Mouse (Mus musculus) liver, postnatal 0 days (tissue): Measurements from ENCODE around the gene Kif1b. TPM values are rescaled to one million over a fixed set of nuclear protein-coding genes. Genes with fewer than 3 reads are reported as not detected.

Experiments used
- ATAC-seq: fragments of 200-750 bp; cut with Nextera tagmentation; 2 replicates; pipeline ENCODE4 v1.8.0; 2017; ENCODE audit warnings: mild to moderate bottlenecking, moderate library complexity
- DNase-seq: peaks from one replicate; pipeline ENCODE4 v3.0.0-alpha.2; 2016
- H3K27ac ChIP-seq: fragments of 300-500 bp; sonication (generic); 2 replicates; pipeline ENCODE4 v1.5.1; 2014; ENCODE audit warnings: antibody characterized with exemption, moderate library complexity, mild to moderate bottlenecking, low read depth
- H3K27me3 ChIP-seq: fragments of 300-500 bp; sonication (generic); 2 replicates; pipeline ENCODE4 v1.6.1; 2014; ENCODE audit warnings: low read length, control low read depth, mixed read lengths; ENCODE audit not compliant: insufficient read depth
- H3K36me3 ChIP-seq: fragments of 300-500 bp; sonication (generic); replicated peaks from 2 replicates; pipeline ENCODE4 v1.6.1; 2014; ENCODE audit warnings: mild to moderate bottlenecking, control low read depth, low read length, moderate library complexity, mixed read lengths; ENCODE audit not compliant: insufficient read depth
- H3K4me1 ChIP-seq: fragments of 300-500 bp; sonication (generic); 2 replicates; pipeline ENCODE4 v1.6.1; 2014; ENCODE audit warnings: antibody characterized with exemption, mild to moderate bottlenecking, control low read depth; ENCODE audit not compliant: insufficient read depth
- H3K4me2 ChIP-seq: fragments of 300-500 bp; sonication (generic); 2 replicates; pipeline ENCODE4 v1.6.1; 2014; ENCODE audit warnings: low read depth, mild to moderate bottlenecking, low read length, moderate library complexity, mixed read lengths
- H3K4me3 ChIP-seq: fragments of 300-500 bp; sonication (generic); 2 replicates; pipeline ENCODE4 v1.5.1; 2014; ENCODE audit warnings: low read depth, low read length
- H3K9ac ChIP-seq: fragments of 300-500 bp; sonication (generic); replicated peaks from 2 replicates; pipeline ENCODE4 v1.6.1; 2014; ENCODE audit warnings: mild to moderate bottlenecking, moderate library complexity
- H3K9me3 ChIP-seq: fragments of 300-500 bp; sonication (generic); 2 replicates; pipeline ENCODE4 v1.6.1; 2016; ENCODE audit warnings: mild to moderate bottlenecking, control low read depth, low read length, mixed read lengths
- CTCF ChIP-seq: sonication (generic); IDR thresholded peaks from 2 replicates; pipeline ENCODE4 v1.5.1; 2016; ENCODE audit warnings: antibody characterized with exemption, low read depth
- EP300 ChIP-seq: IDR thresholded peaks from 2 replicates; pipeline ENCODE4 v1.6.1; 2016; ENCODE audit warnings: antibody characterized with exemption, low read depth, mild to moderate bottlenecking
- WGBS: fragments of 180-500 bp; shearing (Covaris S2); extraction: QIAGEN DNeasy Blood & Tissue Kit; methylation state at CpG from one replicate; pipeline ENCODE4 v1.1.7; 2014; ENCODE audit not compliant: insufficient replicate concordance; 5-methylcytosine and 5-hydroxymethylcytosine counted together
- polyA plus RNA-seq: library from polyadenylated mRNA; unstranded; fragments of >200 nt; fragmentation: Nextera tagmentation; extraction: Ambion mirVana; gene quantifications from 2 replicates; pipeline ENCODE4 v1.2.1, GENCODE M21; 2015

The Kif1b gene
- polyA plus RNA-seq, 1 experiment from 2014 or later, result 8.9 TPM

- WGBS, result 68% methylated on average over 18 of the region's 18 CpGs
- Histone ChIP-seq H3K4me3 (no peak overlapping the region), H3K9me3 (no peaks in the 10 kb centered on the region), H3K9ac (no peak overlapping the region), H3K27ac (no peak overlapping the region), H3K36me3 (0 out of 2 replicates have a peak, but pooled peaks cover 2% of the 10 kb centered on the region), H3K27me3 (no peaks in the 10 kb centered on the region), H3K4me1 (no peaks in the 10 kb centered on the region; the same call in 1 of the 2 replicates), H3K4me2 (no peak overlapping the region)
- no peak for DNase-seq
- no peak for TF ChIP-seq CTCF
- TF ChIP-seq EP300, result no peak
- ATAC-seq, result no peak
These were observed 179.0 kb downstream of the Kif1b start for GRCm38 (mm10) chr4:149128467-149128866.

- 76% methylated on average over 11 of the region's 11 CpGs for WGBS
- H3K9ac ChIP-seq, result no peak within 1 kb of the TSS
- no peaks in the 10 kb centered on the region for H3K27me3 ChIP-seq
These were observed 180.8 kb downstream of the Kif1b start, which contains the start of gene Cort for GRCm38 (mm10) chr4:149126663-149127062. TSS of gene Cort (minus strand) at chr4:149126763.

More at GRCm38 (mm10) chr4:149126663-149127062, 180.8 kb downstream of the Kif1b start, which contains the start of gene Cort:
- TF ChIP-seq CTCF (no peak), EP300 (no peak)
- no peak for DNase-seq
- Histone ChIP-seq H3K36me3 (0 out of 2 replicates have a peak, but pooled peaks cover 2% of the 10 kb centered on the region), H3K4me2 (no peak within 1 kb of the TSS), H3K9me3 (no peaks in the 10 kb centered on the region), H3K4me3 (no peak within 1 kb of the TSS), H3K27ac (no peak within 1 kb of the TSS), H3K4me1 (no peaks in the 10 kb centered on the region)
- no peak for ATAC-seq

Other genes starting within 250 kb of the Kif1b start
- gene Pex14, start 207.8 kb downstream of the Kif1b start, polyA plus RNA-seq, result 47.5 and 53.6 TPM in 2 replicates
- gene Dffa, start 203.5 kb downstream of the Kif1b start, polyA plus RNA-seq, result 12.5 and 13.4 TPM in 2 replicates
- gene Cort, start 180.9 kb downstream of the Kif1b start, polyA plus RNA-seq, result not detected in 2 replicates
- 8.4 and 8.7 TPM in 2 replicates for gene Cenps, start 170.1 kb downstream of the Kif1b start, polyA plus RNA-seq
- 43.4 and 49.9 TPM in 2 replicates for gene Pgd, start 140.9 kb downstream of the Kif1b start, polyA plus RNA-seq
- 11.9 and 12.7 TPM in 2 replicates for gene Ube4b, start 119.1 kb upstream of the Kif1b start, polyA plus RNA-seq
- gene Rbp7, start 147.3 kb upstream of the Kif1b start, polyA plus RNA-seq, result 0.21 TPM in 1 of 2 replicates, not detected in the other
- not detected in 2 replicates for gene Tmem274, start 169.7 kb upstream of the Kif1b start, polyA plus RNA-seq
- 6.4 and 6.8 TPM in 2 replicates for gene Nmnat1, start 177.5 kb upstream of the Kif1b start, polyA plus RNA-seq
- 7.7 and 8.2 TPM in 2 replicates for gene Lzic, start 177.5 kb upstream of the Kif1b start, polyA plus RNA-seq
- gene Ctnnbip1, start 210.5 kb upstream of the Kif1b start, polyA plus RNA-seq, result 12.8 and 16.2 TPM in 2 replicates